Mouse (Mus musculus) embryonic fibroblast, embryonic 13.5 days (primary cell): ENCODE data around the gene Spata13. TPM values are rescaled to one million over a fixed set of nuclear protein-coding genes. Genes with fewer than 3 reads are reported as not detected.

Experiments
- H3K27ac ChIP-seq: 2 replicates; pipeline ENCODE4 v1.5.1; 2012; ENCODE audit warnings: low read length, control low read depth, inconsistent platforms; ENCODE audit not compliant: insufficient read depth
- H3K4me1 ChIP-seq: 2 replicates; pipeline ENCODE4 v1.6.1; 2011; ENCODE audit warnings: low read length; ENCODE audit not compliant: control insufficient read depth, insufficient read depth
- H3K4me3 ChIP-seq: 2 replicates; pipeline ENCODE4 v1.5.1; 2011; ENCODE audit warnings: mild to moderate bottlenecking, control low read depth, low read length; ENCODE audit not compliant: insufficient read depth
- CTCF ChIP-seq: IDR thresholded peaks from 2 replicates; pipeline ENCODE4 v1.5.1; 2011; ENCODE audit warnings: mild to moderate bottlenecking, control low read depth, low read length, moderate library complexity, borderline replicate concordance; ENCODE audit not compliant: insufficient read depth
- POLR2A ChIP-seq: IDR thresholded peaks from 2 replicates; pipeline ENCODE4 v1.6.1; 2011; ENCODE audit warnings: low read depth, mild to moderate bottlenecking, control low read depth, low read length, moderate library complexity
- polyA plus RNA-seq: library from polyadenylated mRNA; stranded (reverse); fragments of >200 nt; gene quantifications from 2 replicates; pipeline ENCODE4 v1.2.4, GENCODE M21; 2011; ENCODE audit warnings: low read depth; ENCODE audit not compliant: missing spikeins, insufficient read length

Spata13 gene
- polyA plus RNA-seq, 1 experiment: 11.1 TPM

GRCm38 (mm10) chr14:60704961-60705360 lies 71.2 kb downstream of the Spata13 start:
- TF ChIP-seq CTCF (no peak), POLR2A (no peak)
- peaks cover 7% of the 10 kb centered on the region for H3K4me1 ChIP-seq
- no peak overlapping the region for H3K4me3 ChIP-seq
- peak overlapping the region; percentile 34 for H3K27ac ChIP-seq

- no peak overlapping the region for H3K27ac ChIP-seq
- TF ChIP-seq CTCF (no peak), POLR2A (no peak)
- H3K4me1 ChIP-seq: peaks cover 7% of the 10 kb centered on the region
These were observed 75.4 kb downstream of the Spata13 start for GRCm38 (mm10) chr14:60709192-60709591.

GRCm38 (mm10) chr14:60709749-60710148 lies 75.9 kb downstream of the Spata13 start:
- TF ChIP-seq CTCF (no peak), POLR2A (no peak)
- H3K27ac ChIP-seq: no peak overlapping the region
- peaks cover 5% of the 10 kb centered on the region for H3K4me1 ChIP-seq
- H3K4me3 ChIP-seq: no peak overlapping the region

More at GRCm38 (mm10) chr14:60709192-60709591, 75.4 kb downstream of the Spata13 start:
- no peak overlapping the region for H3K4me3 ChIP-seq

DNA sequence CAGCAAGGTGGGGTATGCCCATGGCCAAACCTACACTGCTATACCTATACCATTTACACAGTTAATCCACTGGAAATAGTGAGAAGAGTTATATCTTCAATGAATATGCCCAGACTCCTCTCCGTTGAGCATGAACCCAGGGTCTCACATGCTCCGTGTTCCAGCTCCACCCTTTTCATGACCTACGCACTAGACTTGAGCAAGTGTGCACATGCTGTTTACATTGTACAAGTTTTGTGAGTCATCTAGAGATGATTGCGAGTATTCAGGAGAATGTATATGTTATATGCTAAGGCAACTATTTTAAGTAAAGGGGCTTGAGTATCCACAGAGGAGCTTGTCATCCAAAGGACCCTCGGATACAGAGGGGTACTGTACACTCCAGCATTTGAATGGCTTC lies 77.4 kb downstream of the Spata13 start:
- Histone ChIP-seq H3K4me3 (no peak overlapping the region), H3K4me1 (no peaks in the 10 kb centered on the region), H3K27ac (no peak overlapping the region)
- TF ChIP-seq CTCF (no peak), POLR2A (no peak)

DNA sequence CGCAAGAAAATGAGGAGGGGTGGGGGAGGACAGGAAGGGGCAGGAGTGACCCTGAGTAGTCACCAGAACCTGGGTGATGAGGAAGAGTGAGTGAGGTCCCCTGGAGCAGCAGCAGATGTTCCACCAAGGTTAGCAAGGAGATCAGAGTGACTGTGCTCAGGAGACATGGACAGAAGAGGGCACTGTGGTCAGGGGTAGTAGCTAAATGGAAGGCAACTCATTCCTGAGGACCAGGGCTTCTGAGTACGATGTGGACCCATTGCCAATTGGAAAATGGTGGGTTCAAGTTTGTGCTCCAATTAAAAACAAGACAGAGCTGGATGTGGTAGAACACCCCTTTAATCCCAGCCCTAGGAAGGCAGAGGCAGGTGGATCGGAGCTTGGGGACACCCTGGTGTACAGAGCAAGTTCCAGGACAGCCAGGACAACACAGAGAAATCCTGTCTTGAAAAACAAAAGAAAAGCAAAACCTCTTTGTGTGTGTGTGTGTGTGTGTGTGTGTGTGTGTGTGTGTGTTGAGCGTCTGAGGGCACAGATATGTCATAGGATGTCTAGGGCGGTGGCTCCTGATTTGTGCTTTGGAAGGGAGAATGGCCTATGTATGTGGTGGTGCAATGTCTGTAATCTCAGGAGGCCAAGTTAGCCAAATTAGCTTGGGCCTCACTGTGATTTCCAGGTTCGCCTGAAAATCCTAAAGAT lies 77.9 kb downstream of the Spata13 start:
- H3K27ac ChIP-seq: no peak overlapping the region
- H3K4me1 ChIP-seq: no peaks in the 10 kb centered on the region
- H3K4me3 ChIP-seq: no peak overlapping the region
- peak; percentile 48; the same call in 1 of the 2 replicates for TF ChIP-seq CTCF
- no peak for TF ChIP-seq POLR2A

- no peak overlapping the region for H3K27ac ChIP-seq
- no peak for TF ChIP-seq CTCF
- no peak for TF ChIP-seq POLR2A
- no peak overlapping the region for H3K4me3 ChIP-seq
- H3K4me1 ChIP-seq: no peaks in the 10 kb centered on the region
These were observed 78.6 kb downstream of the Spata13 start for GRCm38 (mm10) chr14:60712289-60712830.

DNA sequence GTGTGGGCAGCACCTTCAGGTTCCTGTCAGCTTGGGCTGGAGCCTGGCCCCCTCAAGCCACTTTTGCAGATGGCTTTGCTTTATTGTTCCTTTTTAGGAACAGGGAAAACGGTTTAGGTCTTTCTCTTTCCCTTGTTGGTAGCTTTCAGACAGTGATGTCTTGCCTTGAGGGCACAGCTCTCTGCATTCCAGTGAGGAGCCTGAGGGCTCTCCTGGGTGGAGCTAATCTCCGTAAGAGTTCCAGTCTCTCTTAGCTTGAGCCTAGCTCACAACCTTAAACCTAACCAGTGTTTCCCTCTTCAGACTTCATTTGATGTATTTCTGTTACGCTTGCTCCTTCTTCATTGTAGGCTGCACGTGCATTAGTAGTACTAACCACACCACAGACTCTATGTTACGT lies 81.9 kb downstream of the Spata13 start:
- H3K4me1 ChIP-seq: no peaks in the 10 kb centered on the region
- H3K27ac ChIP-seq: no peak overlapping the region
- no peak for TF ChIP-seq POLR2A
- no peak for TF ChIP-seq CTCF
- no peak overlapping the region for H3K4me3 ChIP-seq

GRCm38 (mm10) chr14:60721304-60721703 lies 87.5 kb downstream of the Spata13 start:
- Histone ChIP-seq H3K27ac (no peak overlapping the region), H3K4me1 (peaks cover 2% of the 10 kb centered on the region; the same call in 1 of the 2 replicates), H3K4me3 (no peak overlapping the region)
- TF ChIP-seq POLR2A (no peak), CTCF (no peak)

- Histone ChIP-seq H3K4me1 (peaks cover 4% of the 10 kb centered on the region; the same call in 1 of the 2 replicates), H3K27ac (no peak overlapping the region), H3K4me3 (no peak overlapping the region)
- TF ChIP-seq POLR2A: no peak
- no peak for TF ChIP-seq CTCF
These were observed 88.1 kb downstream of the Spata13 start for GRCm38 (mm10) chr14:60721938-60722337.

GRCm38 (mm10) chr14:60726091-60726490 lies 92.3 kb downstream of the Spata13 start:
- Histone ChIP-seq H3K4me3 (no peak overlapping the region), H3K4me1 (peaks cover 7% of the 10 kb centered on the region; the same call in 1 of the 2 replicates), H3K27ac (no peak overlapping the region)
- TF ChIP-seq POLR2A (no peak), CTCF (no peak)
